Mouse (Mus musculus) left cerebral cortex, adult 2 months (tissue): ENCODE measurements around the gene Gigyf1. TPM values are rescaled to one million over a fixed set of nuclear protein-coding genes. Genes with fewer than 3 reads are reported as not detected.
A peak's percentile ranks its signal among the peaks of the same experiment; 100 is the strongest.

ENCODE experiments used
- DNase-seq, 2 experiments: peaks; one replicate each; pipeline ENCODE4 v3.0.0; 2021 to 2022; ENCODE audit warnings: low spot score in 2 of 2, mixed read lengths in 1 of 2; ENCODE audit errors: extremely low spot score in 1 of 2
- H3K27ac ChIP-seq: fragments of 200-600 bp; 2 replicates; pipeline ENCODE4 v1.8.1; 2022
- H3K4me3 ChIP-seq: fragments of 200-600 bp; 2 replicates; pipeline ENCODE4 v1.8.1; 2022
- CTCF ChIP-seq: fragments of 200-600 bp; IDR thresholded peaks from 2 replicates; pipeline ENCODE4 v1.8.1; 2022; ENCODE audit warnings: antibody characterized with exemption, mild to moderate bottlenecking, moderate library complexity
- intact Hi-C: fragments of 180-260 bp; cut with DNase I; formaldehyde crosslinking; loops from one replicate; pipeline ENCODE4 v1.15.1; 2025
- total RNA-seq, 2 experiments: library from RNA; stranded (reverse); gene quantifications; 2 replicates each; pipeline ENCODE4 v1.2.3; 2021

Gigyf1 gene
- total RNA-seq, 2 experiments from 2014 or later = 58.1 to 59.9 TPM

DNA sequence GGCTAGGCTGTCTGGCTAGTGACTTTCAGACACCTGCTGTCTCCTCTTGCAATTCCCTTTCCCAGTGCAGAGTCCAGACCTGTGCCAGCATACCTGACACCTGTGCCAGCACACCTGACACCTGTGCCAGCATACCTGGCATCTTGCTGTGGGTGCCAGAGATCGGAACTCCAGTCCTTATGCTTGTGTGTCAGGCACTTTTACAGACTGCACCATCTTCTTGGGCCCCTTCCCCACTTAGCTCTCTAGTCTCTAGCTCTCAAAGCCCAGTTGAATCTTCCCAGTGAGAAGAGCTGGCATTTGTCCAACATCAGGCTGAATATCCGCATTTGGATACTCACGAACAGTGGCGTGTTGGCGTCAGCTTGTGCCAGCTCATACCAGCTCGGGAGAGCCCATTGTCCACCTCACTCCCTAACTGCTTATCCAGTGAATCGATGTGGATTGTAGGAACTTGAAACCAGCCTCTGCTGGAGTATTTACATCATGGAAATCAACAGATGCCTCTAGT, 21.0 kb downstream of the Gigyf1 start:
- Histone ChIP-seq H3K4me3 (no peak overlapping the region), H3K27ac (no peak overlapping the region)
- DNase-seq = no peak
- TF ChIP-seq CTCF = no peak
- intact Hi-C loops = no loop called here

GRCm38 (mm10) chr5:137540991-137541390, 22.6 kb downstream of the Gigyf1 start:
- intact Hi-C loops = no loop called here
- DNase-seq = no peak
- no peak for TF ChIP-seq CTCF
- H3K27ac ChIP-seq = no peak overlapping the region
- H3K4me3 ChIP-seq = no peak overlapping the region

GRCm38 (mm10) chr5:137541768-137542540, 23.6 kb downstream of the Gigyf1 start:
- Histone ChIP-seq H3K27ac (no peak overlapping the region), H3K4me3 (no peak overlapping the region)
- intact Hi-C loops = no loop called here
- no peak for DNase-seq
- no peak for TF ChIP-seq CTCF

DNA sequence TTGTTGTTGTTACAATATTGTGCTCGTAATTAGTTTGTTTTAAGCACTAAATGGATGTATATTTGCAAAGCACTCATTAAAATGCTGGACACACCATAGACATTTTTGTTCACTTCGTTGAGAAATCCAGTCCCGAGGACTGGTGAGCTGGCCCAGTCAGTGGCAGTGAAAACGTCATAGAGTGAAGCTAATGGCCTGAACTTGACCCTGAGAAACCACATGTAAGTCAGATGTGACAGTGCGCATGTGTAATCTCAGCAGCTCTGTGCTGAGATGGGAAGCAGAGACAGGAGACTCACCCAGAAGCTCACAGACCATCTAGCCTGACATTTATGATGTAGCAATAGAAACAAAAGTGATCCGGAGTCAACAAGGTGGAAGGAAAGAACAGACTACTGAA, 26.6 kb downstream of the Gigyf1 start:
- Histone ChIP-seq H3K4me3 (no peak overlapping the region), H3K27ac (no peak overlapping the region)
- no peak for DNase-seq
- intact Hi-C loops = no loop called here
- TF ChIP-seq CTCF = no peak

- intact Hi-C loops = no loop called here
- Histone ChIP-seq H3K4me3 (no peak overlapping the region), H3K27ac (no peak overlapping the region)
- DNase-seq = no peak
- TF ChIP-seq CTCF = no peak
Measured at GRCm38 (mm10) chr5:137545596-137545995, 27.2 kb downstream of the Gigyf1 start.

DNA sequence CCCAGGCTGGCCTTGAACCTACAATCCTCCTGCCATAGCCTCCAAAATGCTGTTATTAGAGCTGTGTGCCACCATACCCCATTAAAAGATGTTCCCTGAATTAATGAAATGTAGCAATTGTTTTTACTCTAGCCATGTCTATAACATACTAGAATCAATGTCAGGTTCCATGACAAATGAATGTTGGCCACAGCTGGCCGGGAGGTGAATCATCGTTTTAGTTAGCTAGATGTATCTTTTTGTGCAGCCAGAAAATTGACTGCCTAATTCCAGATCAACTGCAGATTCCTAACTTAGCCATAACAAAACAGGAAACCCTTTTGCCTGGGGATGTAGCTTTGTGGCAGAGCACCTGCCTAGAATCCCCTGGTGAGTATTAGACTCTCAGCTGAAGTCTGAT, 31.5 kb downstream of the Gigyf1 start:
- intact Hi-C loops = no loop called here
- TF ChIP-seq CTCF = no peak
- no peak for DNase-seq
- no peak overlapping the region for H3K27ac ChIP-seq
- H3K4me3 ChIP-seq = no peak overlapping the region

DNA sequence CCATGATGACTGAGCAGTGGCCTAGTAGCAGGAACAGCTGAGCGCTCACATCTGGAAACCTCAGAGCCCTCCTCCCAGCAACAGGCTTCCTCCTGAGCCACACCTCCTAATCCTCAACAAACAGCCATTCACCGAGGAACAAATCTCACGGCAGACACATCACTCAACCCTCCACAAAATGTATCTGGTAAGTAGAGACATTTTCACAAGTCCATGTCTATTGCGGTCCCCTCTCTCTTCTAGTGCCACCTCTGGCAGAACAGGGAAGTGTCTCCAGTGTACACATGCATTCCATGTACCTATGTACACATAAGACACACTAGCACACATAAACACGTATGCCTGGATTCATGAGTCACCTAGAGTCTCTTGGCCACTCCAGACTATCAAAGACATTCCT, 32.8 kb downstream of the Gigyf1 start:
- intact Hi-C loops = no loop called here
- DNase-seq = no peak

GRCm38 (mm10) chr5:137553000-137553399, 34.7 kb downstream of the Gigyf1 start:
- TF ChIP-seq CTCF = no peak
- intact Hi-C loops = loop anchor here (1.0 kb wide), 1 partner anchor 20 kb away; the partner anchor contains the start of genes Epo and Gnb2
- no peak for DNase-seq
- peak overlapping the region; percentile 80 for H3K4me3 ChIP-seq
- H3K27ac ChIP-seq = peak overlapping the region; percentile 86

More for the DNA sequence above, 32.8 kb downstream of the Gigyf1 start:
- Histone ChIP-seq H3K4me3 (no peak overlapping the region), H3K27ac (no peak overlapping the region)
- TF ChIP-seq CTCF = peak; percentile 48

- no peak for TF ChIP-seq CTCF
- DNase-seq = peak; percentile 91 to 93
- Histone ChIP-seq H3K27ac (peak within 1 kb of the TSS; percentile 86), H3K4me3 (peak within 1 kb of the TSS; percentile 80)
- intact Hi-C loops = loop anchor here (1.0 kb wide), 1 partner anchor 20 kb away; the partner anchor contains the start of genes Epo and Gnb2
Measured at GRCm38 (mm10) chr5:137553411-137553837, 35.1 kb downstream of the Gigyf1 start, which contains the start of gene Actl6b. Actl6b (plus strand) TSS chr5:137553517.

DNA sequence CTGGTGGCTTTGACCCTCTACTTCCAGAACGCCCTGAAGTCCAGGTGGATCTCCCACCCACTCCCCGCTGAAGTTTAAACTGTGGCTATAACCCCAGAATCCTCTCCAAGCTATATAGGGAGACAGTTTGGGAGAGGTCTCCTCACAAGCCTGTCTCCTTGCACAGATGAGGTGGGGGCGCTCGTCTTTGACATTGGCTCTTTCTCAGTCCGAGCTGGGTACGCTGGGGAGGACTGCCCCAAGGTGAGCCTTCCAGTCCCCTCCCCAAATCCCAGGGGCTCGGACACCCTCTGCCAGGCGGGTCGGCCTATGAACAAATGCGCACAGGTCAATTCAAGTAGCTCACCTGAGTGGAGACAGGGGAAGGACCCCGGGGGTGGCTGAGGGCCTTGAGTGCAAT, 35.5 kb downstream of the Gigyf1 start:
- no peak for DNase-seq
- peak overlapping the region; percentile 80 for H3K4me3 ChIP-seq
- peak overlapping the region; percentile 86 for H3K27ac ChIP-seq
- intact Hi-C loops = loop anchor here (1.0 kb wide), 1 partner anchor 21 kb away; the partner anchor contains the start of genes Epo and Gnb2
- TF ChIP-seq CTCF = no peak

DNA sequence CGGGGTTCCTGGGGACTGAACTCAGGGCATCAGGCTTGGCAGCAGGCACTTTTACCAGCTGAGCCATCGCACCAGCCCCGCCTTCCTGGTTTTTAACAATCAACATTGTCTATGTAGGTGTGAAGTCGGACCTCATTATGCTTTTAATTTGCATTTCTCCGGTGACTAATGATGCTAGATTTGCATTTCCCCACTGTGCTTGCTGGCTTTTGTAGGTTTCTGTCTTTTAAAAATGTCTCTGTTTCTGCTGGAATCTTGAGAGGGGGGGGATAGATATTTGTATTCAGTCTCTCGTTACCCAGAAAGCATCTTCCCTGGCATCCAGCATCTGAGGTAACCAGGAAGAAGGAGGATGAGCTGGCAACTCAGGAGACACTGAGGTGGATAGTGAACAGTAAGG, 43.2 kb downstream of the Gigyf1 start:
- no peak overlapping the region for H3K4me3 ChIP-seq
- H3K27ac ChIP-seq = no peak overlapping the region
- no peak for TF ChIP-seq CTCF
- DNase-seq = peak in 1 of 2 experiments; percentile 26
- intact Hi-C loops = no loop called here

DNA sequence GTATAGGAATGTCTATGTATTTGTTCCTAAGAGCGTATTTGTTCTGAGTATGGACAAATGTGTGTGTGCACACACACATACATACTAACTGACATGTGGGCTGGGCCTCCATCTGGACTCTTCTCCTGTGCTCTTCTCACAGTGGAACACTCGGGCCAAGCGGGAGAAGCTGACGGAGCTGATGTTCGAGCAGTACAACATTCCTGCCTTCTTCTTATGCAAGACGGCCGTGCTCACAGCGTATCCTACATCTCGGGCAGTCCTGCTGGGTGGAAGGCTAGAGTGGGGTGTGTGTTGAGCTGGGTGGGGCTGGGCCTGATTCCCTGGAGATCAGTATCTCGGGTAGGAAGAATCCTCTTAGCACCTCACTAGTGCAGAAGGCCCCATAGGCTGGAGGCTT, 44.6 kb downstream of the Gigyf1 start:
- Histone ChIP-seq H3K4me3 (no peak overlapping the region), H3K27ac (peak overlapping the region; percentile 28; the same call in 1 of the 2 replicates)
- intact Hi-C loops = no loop called here
- no peak for TF ChIP-seq CTCF
- peak in 1 of 2 experiments; percentile 47 for DNase-seq
